Mouse (Mus musculus) right cerebral cortex, postnatal 4 days (tissue): ENCODE results near the gene Tor1aip2.
A peak's percentile ranks its signal among the peaks of the same experiment; 100 is the strongest.
"Not testable (repeated sequence)": the region's sequence is repeated elsewhere in the genome, so short reads cannot be mapped to it uniquely, and the experiment has no call there.

ENCODE experiments used
- DNase-seq: peaks from one replicate; pipeline ENCODE4 v3.0.0-alpha.2; 2022

The Tor1aip2 gene

DNA sequence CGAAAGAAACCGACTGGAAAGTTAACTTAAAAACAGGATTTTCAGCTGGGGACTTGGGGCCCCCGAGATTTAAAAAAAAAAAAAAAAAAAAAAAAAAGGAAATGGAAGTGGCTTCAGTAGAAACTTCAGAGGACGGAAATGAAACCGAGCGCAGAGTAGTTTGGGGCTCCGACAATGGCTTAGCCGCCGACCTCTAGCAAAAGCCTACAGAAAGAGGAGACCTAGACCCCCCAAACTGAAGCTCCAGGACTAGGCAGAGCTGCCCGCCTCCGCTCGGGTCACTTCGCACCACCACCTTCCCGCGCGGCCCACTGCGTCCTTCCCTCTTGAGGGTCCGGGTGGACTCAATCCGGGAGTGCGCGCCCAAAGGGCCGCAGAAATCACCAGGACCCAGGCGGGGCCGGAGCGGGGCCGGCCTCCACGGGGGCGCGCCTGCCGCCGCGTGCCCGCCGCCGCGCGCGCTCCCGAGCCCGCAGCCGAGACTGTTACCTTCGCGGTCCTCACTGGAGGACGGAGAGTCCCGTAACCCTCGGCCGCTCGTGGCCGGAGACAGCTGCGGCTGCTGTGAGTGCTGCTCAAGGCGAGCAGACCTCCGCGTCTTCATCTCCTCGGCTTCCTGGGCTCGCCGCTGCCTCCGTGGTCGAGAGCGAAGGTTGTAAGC lies at the start of gene Tor1aip2:
Gene Tor1aip2 (plus strand): TSS at position 135 of the 661 bp plus-strand sequence.
- peak; percentile 72 for DNase-seq

DNA sequence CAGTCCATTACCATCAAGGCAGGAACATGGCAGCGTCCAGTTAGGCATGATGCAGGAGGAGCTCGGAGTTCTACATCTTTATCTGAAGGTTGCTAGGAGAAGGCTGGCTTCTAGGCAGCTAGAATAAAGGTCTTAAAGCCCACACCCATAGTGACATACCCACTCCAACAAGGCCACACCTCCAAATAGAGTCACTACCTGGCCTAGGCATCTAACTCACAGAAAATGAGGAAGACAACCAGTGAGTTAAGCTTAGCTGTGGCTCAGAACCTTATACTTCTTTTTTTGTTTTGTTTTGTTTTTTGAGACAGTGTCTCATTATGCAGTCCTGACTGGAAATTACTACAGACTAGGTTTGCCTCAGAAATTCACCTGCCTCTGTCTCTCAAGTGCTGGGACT lies 47.6 kb upstream of the Tor1aip2 start:
- no peak for DNase-seq

DNA sequence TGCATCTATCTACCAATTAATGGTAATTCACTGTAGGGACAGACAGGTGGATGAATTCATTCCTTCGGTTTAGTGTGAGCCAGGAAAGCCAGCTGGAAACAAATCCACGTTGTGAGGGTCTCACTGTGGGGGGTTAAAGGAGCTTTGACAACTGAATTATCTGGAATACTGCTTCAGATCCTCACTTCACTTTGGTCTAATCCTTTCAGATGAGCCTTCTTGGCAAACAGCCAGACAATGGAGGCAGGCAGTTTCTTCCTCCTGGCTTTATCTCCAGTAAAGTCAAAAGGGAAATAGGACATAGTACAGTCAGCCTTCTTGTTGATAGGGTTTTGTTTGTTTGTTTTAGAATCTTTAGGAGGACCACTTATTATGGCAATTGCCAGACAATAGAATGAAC lies 45.8 kb upstream of the Tor1aip2 start:
- no peak for DNase-seq

DNA sequence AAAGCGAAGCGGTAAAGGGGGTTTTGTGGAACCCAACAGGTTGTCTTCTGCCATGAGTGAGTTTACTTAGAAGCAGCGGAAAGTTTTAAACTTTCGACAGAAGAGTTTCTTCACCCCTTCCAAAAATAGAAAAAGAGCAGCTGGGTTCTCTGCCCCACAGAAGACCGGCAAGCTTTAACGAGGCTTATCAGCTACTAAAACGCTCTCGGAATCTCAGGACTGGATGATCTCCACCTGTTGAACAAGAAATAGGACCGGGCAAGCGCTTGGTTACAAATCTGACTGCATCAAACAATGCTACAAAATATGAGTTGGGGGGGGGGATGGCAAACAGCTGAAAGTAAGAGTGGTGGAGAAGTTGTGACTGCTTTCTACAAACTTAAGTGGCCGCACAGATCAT lies 44.8 kb upstream of the Tor1aip2 start:
- no peak for DNase-seq

DNA sequence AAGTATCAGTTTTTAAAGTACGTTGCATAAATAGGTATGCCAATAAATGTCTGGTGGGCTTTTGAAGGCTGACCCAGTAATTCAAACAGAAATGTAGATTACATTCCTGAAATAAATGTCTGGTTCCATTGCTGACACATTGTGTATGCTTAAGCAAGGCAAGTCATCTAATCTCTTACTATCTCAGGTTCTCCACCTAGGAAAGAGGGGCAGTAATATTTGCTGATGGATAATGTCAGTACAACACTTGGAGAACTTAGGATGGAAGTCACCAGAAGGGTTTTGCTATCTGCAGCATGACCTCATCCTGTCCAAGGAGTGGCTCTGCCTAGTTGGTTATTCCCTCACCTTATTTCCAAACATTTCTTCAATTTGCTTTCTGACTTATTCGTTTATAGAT lies 40.7 kb upstream of the Tor1aip2 start:
- DNase-seq: no peak

DNA sequence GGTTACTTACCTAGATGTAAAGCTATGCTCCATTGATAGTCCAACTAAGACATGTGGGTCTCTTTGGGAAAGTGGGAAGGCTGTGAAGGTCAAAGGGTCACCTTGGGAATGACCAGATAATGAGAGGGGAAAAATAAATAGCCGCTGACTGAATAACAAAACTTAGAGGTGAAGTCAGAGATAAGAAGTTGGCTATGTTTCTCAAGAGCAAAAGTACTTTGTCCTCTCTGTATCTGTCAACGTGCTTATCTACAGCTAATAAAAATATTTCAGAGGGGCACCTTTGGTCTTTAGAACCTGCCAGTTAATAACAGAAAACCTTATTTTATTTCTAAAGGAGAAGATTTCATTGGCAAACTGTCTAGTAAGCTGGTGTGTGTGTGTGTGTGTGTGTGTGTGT lies 39.6 kb upstream of the Tor1aip2 start:
- DNase-seq: no peak

DNA sequence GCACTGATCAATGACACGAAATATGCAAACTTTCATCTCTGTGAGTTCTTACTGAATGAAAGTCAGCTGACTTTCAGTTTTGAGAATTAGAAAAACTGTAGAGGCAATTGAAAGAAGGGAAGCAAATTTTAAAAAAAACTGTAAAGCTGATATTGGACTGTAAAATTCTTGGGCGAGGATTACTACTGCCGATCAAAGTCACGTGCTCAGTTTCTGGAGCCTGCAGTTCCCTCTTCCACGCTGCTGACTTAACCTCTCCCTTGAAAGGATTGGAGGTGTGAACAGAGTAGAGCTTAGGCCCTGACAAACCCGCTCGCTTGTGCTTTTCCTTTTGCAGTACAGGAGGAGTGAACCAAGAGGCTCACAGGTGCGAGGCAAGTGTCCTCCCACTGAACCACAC lies 32.8 kb upstream of the Tor1aip2 start:
- no peak for DNase-seq

DNA sequence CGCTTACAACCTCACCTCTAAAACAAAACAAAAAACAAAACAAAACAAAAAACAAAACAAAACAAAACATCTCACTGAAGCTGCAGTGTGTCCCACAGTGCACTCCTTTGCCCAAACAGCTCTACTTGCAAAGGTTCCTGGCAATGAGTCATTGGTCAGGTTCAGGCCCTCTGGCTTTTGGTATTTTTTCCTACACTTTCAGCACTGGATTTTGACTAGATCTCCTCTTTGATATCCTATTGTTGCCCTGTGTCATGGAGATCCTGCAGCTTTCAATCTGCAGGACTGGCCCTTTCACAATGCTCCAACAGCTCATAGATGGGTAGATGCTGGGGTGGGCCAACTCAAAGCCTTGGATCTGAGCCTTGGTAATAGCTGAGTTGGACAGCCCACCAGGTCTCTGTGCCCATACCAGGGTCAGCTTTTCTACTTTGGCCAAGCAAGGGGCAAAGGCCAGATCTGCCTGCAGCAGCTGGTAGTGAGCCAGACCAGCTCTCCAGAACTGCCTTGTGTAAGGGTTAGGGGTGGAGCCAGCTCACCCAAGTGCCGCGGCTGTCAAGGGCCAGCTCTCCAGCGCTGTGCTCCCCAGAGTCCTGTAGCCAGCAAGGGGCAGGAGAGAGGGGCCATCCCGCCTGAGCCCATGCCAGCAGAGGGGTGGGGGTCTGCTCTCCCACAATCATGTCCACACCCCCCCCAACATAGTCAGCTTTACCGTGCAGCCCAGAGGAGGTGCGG lies 31.8 kb upstream of the Tor1aip2 start:
- no peak for DNase-seq

DNA sequence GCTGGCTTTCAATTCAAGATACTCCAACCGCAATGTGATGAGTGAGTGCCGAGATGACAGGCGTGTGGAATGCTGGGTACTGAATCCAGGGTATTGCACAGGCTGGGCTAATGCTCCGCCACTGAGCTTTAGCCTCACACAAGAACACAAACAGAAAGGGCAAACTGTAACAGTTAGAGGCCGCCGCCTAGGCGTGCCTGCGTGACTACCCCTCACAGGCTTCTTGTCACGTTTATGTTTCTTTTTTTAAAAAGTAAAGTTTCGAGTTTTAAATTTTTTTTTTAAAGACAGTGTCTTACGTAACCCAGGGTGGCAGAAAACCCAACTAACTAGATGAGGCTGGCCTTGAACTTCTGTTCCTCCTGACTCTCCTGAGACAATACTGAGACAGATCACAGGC lies 29.3 kb upstream of the Tor1aip2 start:
- no peak for DNase-seq

DNA sequence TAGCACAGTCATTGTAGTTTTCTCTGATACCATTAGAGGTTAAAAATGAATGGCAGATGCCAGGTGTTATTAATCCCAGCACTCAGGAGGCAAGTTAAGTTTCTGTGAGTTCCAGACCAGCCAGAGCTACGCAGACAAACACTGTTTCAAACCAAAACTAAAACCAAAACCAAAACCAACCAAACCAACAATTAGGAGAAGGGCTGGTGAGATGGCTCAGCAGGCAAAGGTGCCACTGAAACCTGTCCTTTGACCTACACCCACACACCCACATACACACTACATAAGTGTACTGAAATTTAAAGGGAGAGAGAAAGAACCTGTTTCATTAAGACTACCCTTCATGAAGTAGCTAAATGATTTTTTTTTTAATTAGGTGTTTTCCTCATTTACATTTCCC lies 26.2 kb upstream of the Tor1aip2 start:
- DNase-seq: no peak

DNA sequence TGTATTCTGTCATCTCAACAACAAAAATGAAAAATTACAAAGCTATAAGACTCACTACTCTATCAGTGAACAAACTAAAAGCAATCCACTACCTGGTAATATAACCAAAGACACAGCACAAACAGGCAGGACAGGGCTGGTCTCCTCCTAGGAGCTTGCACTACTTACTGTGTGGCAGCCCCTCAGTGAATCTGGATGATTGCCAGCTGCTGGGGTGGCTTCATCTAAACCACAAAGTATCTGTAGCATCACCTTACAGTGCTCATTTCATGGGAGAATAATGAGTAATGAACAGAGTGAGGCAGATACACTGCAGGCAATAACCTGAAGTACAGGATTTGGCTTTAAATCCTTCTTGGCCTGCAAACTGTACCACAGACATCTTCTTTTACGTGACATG lies 15.4 kb upstream of the Tor1aip2 start:
- DNase-seq: no peak

DNA sequence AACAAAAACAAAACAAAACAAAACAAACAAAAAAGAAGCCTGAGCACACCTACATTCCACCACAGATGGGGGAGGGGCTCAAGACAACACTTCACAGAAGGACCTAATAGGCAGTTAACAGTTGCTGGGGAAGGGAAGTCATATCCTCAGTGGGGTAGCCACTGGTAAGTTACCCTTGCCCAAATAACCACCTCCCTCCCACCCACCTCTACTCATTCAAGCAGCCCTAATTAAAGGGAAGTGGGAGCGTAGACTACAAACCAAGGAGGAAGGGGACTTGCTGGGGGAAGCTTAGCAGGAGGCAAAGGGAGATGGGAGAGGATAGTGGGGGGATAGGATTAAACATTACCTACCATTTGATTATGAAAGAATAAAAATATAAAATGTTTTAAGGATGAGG lies 14.8 kb upstream of the Tor1aip2 start:
- DNase-seq: no peak

DNA sequence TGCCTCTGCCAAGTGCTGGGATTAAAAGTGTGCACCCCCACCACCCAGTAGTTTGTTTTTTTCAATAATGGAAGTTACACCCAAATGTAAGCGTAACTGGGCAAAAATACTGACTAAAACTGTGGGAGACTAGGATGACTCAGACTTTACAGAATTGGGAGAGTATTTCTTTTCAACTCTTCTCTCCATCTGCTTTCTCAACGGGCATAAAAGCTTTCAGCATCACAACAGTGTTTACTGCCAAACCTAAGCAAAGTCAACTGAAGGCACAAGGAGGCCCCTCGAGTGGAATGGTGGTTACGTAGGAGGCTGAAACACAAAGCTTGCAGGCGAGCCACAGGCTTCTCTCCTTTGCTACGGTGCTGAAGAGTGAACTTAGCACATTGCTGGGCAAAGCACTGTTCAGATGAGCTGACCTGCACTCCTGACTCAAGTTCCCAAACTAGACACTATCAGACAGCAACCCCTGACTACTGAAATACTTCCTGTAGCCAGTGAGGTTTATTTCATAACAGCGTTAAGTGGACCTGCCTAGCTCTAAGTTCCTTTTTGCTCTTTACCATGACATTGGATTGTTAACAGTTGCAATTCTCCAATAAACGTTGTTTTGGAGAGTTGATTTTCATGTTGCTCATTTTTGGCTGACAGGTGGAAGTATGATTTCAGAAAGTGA lies 10.2 kb upstream of the Tor1aip2 start:
- no peak for DNase-seq

DNA sequence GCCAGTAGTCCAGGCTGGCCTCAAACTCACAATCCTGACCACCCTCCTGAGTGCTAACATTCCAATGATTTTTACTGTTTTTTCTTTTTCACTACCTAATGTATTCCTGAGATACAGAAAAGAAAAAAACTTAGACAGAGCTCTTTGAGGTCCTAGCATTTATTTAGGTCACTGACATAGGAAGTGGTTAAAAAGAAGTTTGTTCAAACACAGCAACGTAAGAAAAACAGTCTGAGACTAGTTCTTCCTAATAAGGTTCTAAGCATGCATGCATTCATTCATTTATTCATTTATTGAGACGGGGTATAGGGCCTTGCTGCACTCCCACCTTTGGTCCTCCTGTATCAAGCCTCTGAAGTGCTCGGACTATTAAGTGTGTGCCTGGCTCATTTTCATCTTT lies 7.4 kb upstream of the Tor1aip2 start:
- no peak for DNase-seq

DNA sequence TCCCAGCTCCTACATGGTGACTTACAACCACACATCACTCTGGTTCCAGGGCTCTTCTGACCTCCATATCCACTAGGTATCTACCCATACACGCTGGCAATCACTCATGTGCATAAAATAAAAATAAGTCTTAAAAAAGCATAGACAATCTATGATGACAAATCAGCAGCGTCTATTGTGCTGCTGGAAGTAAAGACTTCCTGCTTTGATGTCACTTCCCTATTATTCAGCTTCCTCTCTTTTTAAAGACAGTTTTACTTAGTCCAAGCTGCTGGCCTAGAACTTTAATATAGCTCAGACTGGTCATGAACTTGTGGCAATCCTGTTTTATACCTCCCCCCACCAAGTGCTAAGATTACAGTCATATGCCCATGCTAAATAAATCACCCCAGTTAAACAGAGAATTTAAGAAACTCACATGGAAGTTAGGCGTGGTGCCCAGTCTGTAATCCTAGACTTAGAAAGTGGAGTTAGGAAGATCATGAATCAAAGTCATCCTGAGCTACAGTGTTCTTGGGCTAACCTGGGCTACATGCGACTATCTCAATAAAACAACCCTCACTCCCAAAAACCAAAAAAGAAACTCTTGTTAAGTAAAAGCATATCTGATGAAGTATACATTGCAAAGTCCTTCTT lies 6.7 kb upstream of the Tor1aip2 start:
- no peak for DNase-seq

DNA sequence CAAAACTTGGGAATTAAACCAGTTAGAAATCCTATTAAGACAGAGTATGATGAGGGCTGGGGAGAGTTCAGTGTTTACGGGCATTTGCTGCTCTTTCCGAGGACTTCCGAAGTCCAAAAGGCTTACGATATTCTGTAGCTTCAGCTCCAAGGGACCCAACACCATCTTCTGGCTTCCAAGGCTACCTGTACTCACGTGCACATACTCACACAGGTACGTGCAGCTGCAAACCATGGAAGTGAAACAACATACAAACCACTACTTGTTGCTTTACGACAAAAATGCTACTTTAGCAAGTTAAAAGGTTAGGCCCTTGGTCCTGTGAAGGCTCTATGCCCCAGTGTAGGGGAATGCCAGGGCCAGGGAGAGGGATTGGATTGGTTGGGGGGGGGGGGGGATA lies 1.3 kb upstream of the Tor1aip2 start:
- DNase-seq: no peak

DNA sequence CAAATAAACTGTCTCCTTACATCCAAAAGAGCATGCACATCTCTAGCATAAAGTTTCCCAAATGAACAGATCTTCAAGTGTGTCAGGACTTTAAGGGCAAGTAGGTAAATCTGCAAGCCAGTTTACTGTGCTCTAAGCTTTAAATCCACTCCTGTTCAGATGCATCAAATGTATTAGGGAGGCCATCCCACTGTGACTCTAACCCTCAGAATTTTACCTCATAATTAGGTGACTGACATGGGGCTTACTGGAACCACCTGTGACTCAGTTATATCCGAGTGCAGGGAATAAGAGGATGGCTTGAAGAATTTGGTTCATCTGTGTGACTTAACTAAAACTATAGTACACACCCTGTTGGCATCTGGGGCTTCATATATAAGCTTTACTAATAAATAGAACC lies 542 bp upstream of the Tor1aip2 start:
- DNase-seq: no peak

DNA sequence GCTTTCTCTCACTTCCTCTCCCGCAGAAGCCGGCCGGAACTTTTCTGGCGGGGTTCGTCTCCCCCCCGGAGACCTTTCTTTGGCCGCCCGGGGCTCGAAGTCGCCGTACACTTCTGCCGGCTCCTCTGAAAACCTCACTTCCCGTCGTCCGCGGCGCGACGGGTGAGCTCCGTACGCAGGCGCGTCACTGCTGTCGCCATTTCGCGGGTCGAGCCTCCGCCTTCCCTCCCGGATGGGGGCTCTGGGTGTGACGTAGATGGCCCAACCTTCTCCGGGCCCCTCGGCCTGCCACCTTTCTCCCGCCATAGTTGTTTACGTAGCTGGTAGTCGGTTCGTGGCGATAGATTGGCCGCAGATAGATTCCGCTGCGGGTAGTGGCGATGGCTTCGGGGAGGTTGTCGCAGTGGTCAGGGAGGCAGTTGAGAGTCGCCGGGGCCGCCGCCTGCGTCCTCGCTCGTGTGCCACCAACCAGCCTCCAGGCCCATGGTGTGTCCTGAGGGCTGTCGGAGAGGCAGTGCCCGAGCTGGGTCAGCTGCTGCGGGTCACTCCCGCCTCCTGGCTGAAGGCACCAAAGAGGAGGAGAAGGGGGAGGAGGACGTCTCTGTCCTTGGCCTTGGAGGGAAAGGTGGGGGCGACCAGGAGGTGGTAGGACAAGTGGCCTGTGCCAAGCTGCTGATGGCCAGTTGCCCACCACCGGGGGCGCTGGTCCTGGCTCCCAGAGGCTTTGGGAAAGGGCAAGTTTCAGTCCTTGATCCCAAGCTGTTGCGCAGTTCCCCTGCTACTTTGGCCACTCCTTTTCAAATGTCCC lies 931 bp downstream of the Tor1aip2 start, which contains the start of gene Tor1aip1:
Gene Tor1aip1 (minus strand): TSS at position 551 of the 808 bp plus-strand sequence.
- DNase-seq: peak; percentile 91

DNA sequence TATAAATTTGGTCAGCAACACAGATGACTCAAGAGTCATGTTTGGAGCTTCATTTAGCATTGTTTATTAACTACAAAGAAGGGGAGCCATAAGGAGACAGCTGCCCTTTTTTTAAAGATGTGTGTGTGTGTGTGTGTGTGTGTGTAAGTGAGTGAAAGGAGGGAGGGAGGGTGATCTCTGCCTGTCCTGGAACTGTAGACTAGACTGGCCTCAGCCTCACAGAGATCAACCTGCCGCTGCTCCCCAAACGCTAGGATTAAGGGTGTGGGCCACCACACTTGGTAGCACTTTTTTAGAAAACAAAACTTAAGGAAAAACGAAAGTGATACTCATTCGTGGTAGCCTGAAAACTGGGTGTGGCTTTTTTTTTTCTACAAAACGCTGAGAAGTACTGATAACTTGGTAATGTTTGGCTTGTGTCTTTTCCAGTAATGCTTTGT lies 2.0 kb downstream of the Tor1aip2 start:
- no peak for DNase-seq

DNA sequence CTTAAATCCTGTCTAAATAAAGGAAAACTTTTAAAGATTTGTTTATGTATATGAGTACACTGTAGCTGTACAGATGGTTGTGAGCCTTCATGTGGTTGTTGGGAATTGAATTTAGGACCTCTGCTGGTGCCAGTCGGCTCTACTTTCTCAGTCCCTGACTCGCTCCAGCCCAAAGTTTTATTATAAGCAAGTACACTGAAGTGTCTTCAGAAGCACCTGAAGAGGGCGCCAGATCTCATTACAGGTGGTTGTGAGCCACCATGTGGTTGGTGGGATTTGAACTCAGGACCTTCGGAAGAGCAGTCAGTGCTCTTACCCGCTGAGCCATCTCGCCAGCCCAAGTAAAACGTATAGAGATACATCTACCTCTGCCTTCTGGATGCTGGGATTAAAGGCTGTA lies 4.8 kb downstream of the Tor1aip2 start:
- not testable (repeated sequence) for DNase-seq

DNA sequence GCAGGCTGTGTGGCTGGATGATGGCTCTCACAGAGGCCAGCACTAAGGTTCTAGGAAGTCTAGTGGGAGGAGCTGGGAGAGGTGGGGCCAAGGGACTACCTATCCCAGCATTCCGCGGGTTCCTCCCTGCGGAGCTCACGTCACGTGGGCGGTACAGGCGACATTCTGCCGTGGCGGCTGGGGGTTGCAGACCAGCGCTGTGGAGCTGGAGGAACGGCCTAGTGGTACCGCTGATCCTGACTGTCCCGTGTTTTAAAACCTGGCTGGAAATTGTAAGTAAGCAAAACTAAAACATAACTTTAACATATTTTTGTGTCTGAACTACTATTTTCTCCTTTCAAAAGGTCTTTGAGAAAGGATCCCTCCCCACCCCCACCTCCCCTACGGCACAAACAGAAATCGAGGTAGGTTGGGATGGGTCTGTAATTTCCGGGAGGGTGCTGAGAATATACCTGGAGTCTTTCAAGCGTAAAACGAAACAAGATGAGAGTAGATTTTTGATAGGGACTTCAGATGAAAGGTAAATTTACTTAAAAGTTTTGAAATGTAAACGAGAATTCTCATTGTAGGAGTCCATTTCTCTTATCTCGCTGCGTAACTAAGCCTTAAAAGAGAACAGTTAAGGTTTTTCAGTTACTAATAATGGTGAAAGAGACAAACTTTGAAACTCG lies 5.7 kb downstream of the Tor1aip2 start:
- DNase-seq: peak; percentile 85
